13 mouse cellular contexts compared by ENCODE assay signal in the genomic region with DNA sequence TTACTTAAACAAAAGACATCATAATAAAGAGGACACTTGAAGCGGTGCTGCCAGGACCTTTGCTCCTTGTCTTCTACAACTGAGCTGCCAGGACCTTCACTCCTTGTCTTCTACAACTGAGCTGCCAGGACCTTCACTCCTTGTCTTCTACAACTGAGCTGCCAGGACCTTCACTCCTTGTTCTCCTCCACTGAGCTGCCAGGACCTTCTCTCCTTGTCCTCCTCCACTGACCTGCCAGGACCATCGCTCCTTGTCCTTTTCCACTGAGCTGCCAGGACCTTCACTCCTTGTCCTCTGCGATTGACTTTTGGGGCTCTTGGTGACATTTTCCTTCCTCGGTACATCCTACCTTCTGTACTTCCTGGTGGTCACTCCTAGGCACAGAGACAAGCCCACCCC. TPM values are rescaled to one million over a fixed set of nuclear protein-coding genes. Genes with fewer than 3 reads are reported as not detected.
DNase-seq lines count a peak whose midpoint lies in the region; ATAC-seq and TF ChIP-seq lines count a peak whose summit lies in the region.
"Had no signal": no experiment of that assay in that cellular context is flagged by ENCODE, and none has a peak within 500 bp of the region (broad histone marks: within the 10 kb centered on the region; RNA-seq: fewer than 3 reads in every experiment).

No protein-coding gene starts in this region.

- H3K36me3 ChIP-seq in hindbrain, embryonic 13.5 days, result no peaks in the 10 kb centered on the region
- no peaks in the 10 kb centered on the region for H3K36me3 ChIP-seq in hindbrain, embryonic 12.5 days
- H3K36me3 ChIP-seq in lung, postnatal 0 days (ENCODE audit: insufficient read depth, low read length), result no peaks in the 10 kb centered on the region
- no peaks in the 10 kb centered on the region for H3K36me3 ChIP-seq in forebrain, embryonic 12.5 days (replicated peaks)
- H3K36me3 ChIP-seq: G1E; limb, embryonic 13.5 days had no signal

- peak; percentile 72 for TF ChIP-seq EP300 in lung, postnatal 0 days (IDR thresholded peaks at IDR 0.05)

- peak overlapping the region; percentile 7; the same call in 1 of the 2 replicates for H3K4me2 ChIP-seq in hindbrain, embryonic 13.5 days
- no peak overlapping the region for H3K4me2 ChIP-seq in hindbrain, embryonic 12.5 days (replicated peaks)
- H3K4me2 ChIP-seq in lung, postnatal 0 days (replicated peaks; ENCODE audit: low read depth, low read length), result no peak overlapping the region
- H3K4me2 ChIP-seq in forebrain, embryonic 12.5 days, result no peak overlapping the region
- H3K4me2 ChIP-seq: limb, embryonic 13.5 days; midbrain, embryonic 11.5 days had no signal

- no peaks in the 10 kb centered on the region for H3K9me3 ChIP-seq in hindbrain, embryonic 13.5 days
- no peaks in the 10 kb centered on the region for H3K9me3 ChIP-seq in hindbrain, embryonic 12.5 days (replicated peaks)
- no peaks in the 10 kb centered on the region for H3K9me3 ChIP-seq in lung, postnatal 0 days (ENCODE audit: low read length)
- 0 out of 2 replicates have a peak, but pooled peaks cover 3% of the 10 kb centered on the region for H3K9me3 ChIP-seq in forebrain, embryonic 12.5 days
- H3K9me3 ChIP-seq: G1E; limb, embryonic 13.5 days had no signal

- no peak for TF ChIP-seq CTCF in lung, postnatal 0 days (IDR thresholded peaks at IDR 0.05)

- no peaks in the 10 kb centered on the region for H3K27me3 ChIP-seq in hindbrain, embryonic 13.5 days
- no peaks in the 10 kb centered on the region for H3K27me3 ChIP-seq in hindbrain, embryonic 12.5 days
- H3K27me3 ChIP-seq in lung, postnatal 0 days (replicated peaks; ENCODE audit: insufficient read depth, low read length), result no peaks in the 10 kb centered on the region
- H3K27me3 ChIP-seq in forebrain, embryonic 12.5 days, result no peaks in the 10 kb centered on the region

- WGBS in hindbrain, embryonic 13.5 days, result 58% methylated on average over 4 of the region's 4 CpGs
- 56% methylated on average over 4 of the region's 4 CpGs for WGBS in hindbrain, embryonic 12.5 days
- 48% methylated on average over 4 of the region's 4 CpGs for WGBS in lung, postnatal 0 days
- 57% methylated on average over 4 of the region's 4 CpGs for WGBS in forebrain, embryonic 12.5 days

- H3K4me1 ChIP-seq in hindbrain, embryonic 13.5 days (replicated peaks), result no peaks in the 10 kb centered on the region
- no peaks in the 10 kb centered on the region for H3K4me1 ChIP-seq in hindbrain, embryonic 12.5 days
- no peaks in the 10 kb centered on the region for H3K4me1 ChIP-seq in lung, postnatal 0 days (ENCODE audit: insufficient read depth, low read depth, low read length)
- H3K4me1 ChIP-seq in forebrain, embryonic 12.5 days, result no peaks in the 10 kb centered on the region
- H3K4me1 ChIP-seq: limb, embryonic 13.5 days had no signal

- no peak overlapping the region for H3K4me3 ChIP-seq in hindbrain, embryonic 13.5 days
- no peak overlapping the region for H3K4me3 ChIP-seq in hindbrain, embryonic 12.5 days
- no peak overlapping the region for H3K4me3 ChIP-seq in lung, postnatal 0 days (ENCODE audit: low read depth, low read length)
- H3K4me3 ChIP-seq in forebrain, embryonic 12.5 days (replicated peaks), result no peak overlapping the region
- H3K4me3 ChIP-seq: erythroblast, embryonic 14.5 days; limb, embryonic 13.5 days had no signal

- DNase-seq in R1 (ENCODE audit: low read depth, low spot score), result peak; percentile 86
- DNase-seq in cerebellum, postnatal 14 days, result peak; percentile 13 to 20
- DNase-seq in lung, postnatal 0 days (ENCODE audit: low spot score), result peak; percentile 35
- no peak for DNase-seq in ovary, adult 18-20 months (ENCODE audit: low spot score)
- DNase-seq in left cerebral cortex, adult 11 months (ENCODE audit: low spot score), result no peak

- H3K27ac ChIP-seq in hindbrain, embryonic 13.5 days, result no peak overlapping the region
- no peak overlapping the region for H3K27ac ChIP-seq in hindbrain, embryonic 12.5 days
- no peak overlapping the region for H3K27ac ChIP-seq in lung, postnatal 0 days (ENCODE audit: low read length)
- no peak overlapping the region for H3K27ac ChIP-seq in forebrain, embryonic 12.5 days
- H3K27ac ChIP-seq: limb, embryonic 13.5 days had no signal

- H3K9ac ChIP-seq in hindbrain, embryonic 13.5 days, result no peak overlapping the region
- H3K9ac ChIP-seq in hindbrain, embryonic 12.5 days, result no peak overlapping the region
- no peak overlapping the region for H3K9ac ChIP-seq in lung, postnatal 0 days (replicated peaks; ENCODE audit: low read depth)
- no peak overlapping the region for H3K9ac ChIP-seq in forebrain, embryonic 12.5 days
- H3K9ac ChIP-seq: limb, embryonic 13.5 days had no signal

- ATAC-seq in hindbrain, embryonic 13.5 days (ENCODE audit: low FRiP score), result no peak
- no peak for ATAC-seq in hindbrain, embryonic 12.5 days (ENCODE audit: low FRiP score)
- peak; percentile 26; the same call in 1 of the 2 replicates for ATAC-seq in lung, postnatal 0 days
- no peak for ATAC-seq in forebrain, embryonic 12.5 days (ENCODE audit: low FRiP score)

RNA-seq across cellular contexts. Expression of a gene that starts 3.9 kb away (rescaled TPM):
- polyA plus RNA-seq in hindbrain, embryonic 13.5 days (2015; fragmentation: Nextera tagmentation; extraction: Ambion mirVana), result not detected in 2 replicates
- not detected in 2 replicates for polyA plus RNA-seq in hindbrain, embryonic 12.5 days (2016; fragmentation: Nextera tagmentation; extraction: Ambion mirVana)
- polyA plus RNA-seq in lung, postnatal 0 days (2015; fragmentation: Nextera tagmentation; extraction: Ambion mirVana), result not detected in 2 replicates
- 0.05 TPM in 1 of 2 replicates, not detected in the other for polyA plus RNA-seq in forebrain, embryonic 12.5 days (2016; fragmentation: Nextera tagmentation; extraction: Ambion mirVana)
- polyA plus RNA-seq: G1E; large intestine, adult 2 months; limb, embryonic 13.5 days; midbrain, embryonic 11.5 days had no signal

RNA-seq across cellular contexts. Expression of a gene that starts 17.5 kb away (rescaled TPM):
- polyA plus RNA-seq in hindbrain, embryonic 13.5 days (2015; fragmentation: Nextera tagmentation; extraction: Ambion mirVana), result not detected in 2 replicates
- not detected in 2 replicates for polyA plus RNA-seq in hindbrain, embryonic 12.5 days (2016; fragmentation: Nextera tagmentation; extraction: Ambion mirVana)
- polyA plus RNA-seq in lung, postnatal 0 days (2015; fragmentation: Nextera tagmentation; extraction: Ambion mirVana), result not detected in 2 replicates
- polyA plus RNA-seq in forebrain, embryonic 12.5 days (2016; fragmentation: Nextera tagmentation; extraction: Ambion mirVana), result not detected in 2 replicates
- polyA plus RNA-seq: erythroblast, embryonic 14.5 days; G1E; large intestine, adult 2 months; limb, embryonic 13.5 days; midbrain, embryonic 11.5 days had no signal

RNA-seq across cellular contexts. Expression of a gene that starts 21.2 kb away (rescaled TPM):
- not detected in 2 replicates for polyA plus RNA-seq in hindbrain, embryonic 13.5 days (2015; fragmentation: Nextera tagmentation; extraction: Ambion mirVana)
- not detected in 2 replicates for polyA plus RNA-seq in hindbrain, embryonic 12.5 days (2016; fragmentation: Nextera tagmentation; extraction: Ambion mirVana)
- polyA plus RNA-seq in lung, postnatal 0 days (2015; fragmentation: Nextera tagmentation; extraction: Ambion mirVana), result not detected in 2 replicates
- polyA plus RNA-seq in forebrain, embryonic 12.5 days (2016; fragmentation: Nextera tagmentation; extraction: Ambion mirVana), result not detected in 2 replicates
- polyA plus RNA-seq: erythroblast, embryonic 14.5 days; G1E; large intestine, adult 2 months; limb, embryonic 13.5 days; midbrain, embryonic 11.5 days had no signal

RNA-seq across cellular contexts. Expression of a gene that starts 34.0 kb away (rescaled TPM):
- not detected in 2 replicates for polyA plus RNA-seq in hindbrain, embryonic 13.5 days (2015; fragmentation: Nextera tagmentation; extraction: Ambion mirVana)
- not detected in 2 replicates for polyA plus RNA-seq in hindbrain, embryonic 12.5 days (2016; fragmentation: Nextera tagmentation; extraction: Ambion mirVana)
- polyA plus RNA-seq in lung, postnatal 0 days (2015; fragmentation: Nextera tagmentation; extraction: Ambion mirVana), result 0.31 and 3.3 TPM in 2 replicates
- not detected in 2 replicates for polyA plus RNA-seq in forebrain, embryonic 12.5 days (2016; fragmentation: Nextera tagmentation; extraction: Ambion mirVana)
- polyA plus RNA-seq: erythroblast, embryonic 14.5 days; G1E; large intestine, adult 2 months; midbrain, embryonic 11.5 days had no signal

RNA-seq across cellular contexts. Expression of a gene that starts 43.7 kb away (rescaled TPM):
- polyA plus RNA-seq in hindbrain, embryonic 13.5 days (2015; fragmentation: Nextera tagmentation; extraction: Ambion mirVana), result not detected in 2 replicates
- not detected in 2 replicates for polyA plus RNA-seq in hindbrain, embryonic 12.5 days (2016; fragmentation: Nextera tagmentation; extraction: Ambion mirVana)
- not detected in 2 replicates for polyA plus RNA-seq in lung, postnatal 0 days (2015; fragmentation: Nextera tagmentation; extraction: Ambion mirVana)
- not detected in 2 replicates for polyA plus RNA-seq in forebrain, embryonic 12.5 days (2016; fragmentation: Nextera tagmentation; extraction: Ambion mirVana)
- polyA plus RNA-seq: erythroblast, embryonic 14.5 days; G1E; large intestine, adult 2 months; limb, embryonic 13.5 days; midbrain, embryonic 11.5 days had no signal

Comparison
In these comparisons a context has a peak if more than half of its experiments do, and no peak if none do; other contexts are left out.
1. DNase-seq: peak in R1 (single experiment), cerebellum, postnatal 14 days (2 of 2) and lung, postnatal 0 days (single experiment); none in ovary, adult 18-20 months (single experiment) and left cerebral cortex, adult 11 months (single experiment).